Mouse (Mus musculus): ENCODE results near the gene Tst.

The Tst gene

DNA sequence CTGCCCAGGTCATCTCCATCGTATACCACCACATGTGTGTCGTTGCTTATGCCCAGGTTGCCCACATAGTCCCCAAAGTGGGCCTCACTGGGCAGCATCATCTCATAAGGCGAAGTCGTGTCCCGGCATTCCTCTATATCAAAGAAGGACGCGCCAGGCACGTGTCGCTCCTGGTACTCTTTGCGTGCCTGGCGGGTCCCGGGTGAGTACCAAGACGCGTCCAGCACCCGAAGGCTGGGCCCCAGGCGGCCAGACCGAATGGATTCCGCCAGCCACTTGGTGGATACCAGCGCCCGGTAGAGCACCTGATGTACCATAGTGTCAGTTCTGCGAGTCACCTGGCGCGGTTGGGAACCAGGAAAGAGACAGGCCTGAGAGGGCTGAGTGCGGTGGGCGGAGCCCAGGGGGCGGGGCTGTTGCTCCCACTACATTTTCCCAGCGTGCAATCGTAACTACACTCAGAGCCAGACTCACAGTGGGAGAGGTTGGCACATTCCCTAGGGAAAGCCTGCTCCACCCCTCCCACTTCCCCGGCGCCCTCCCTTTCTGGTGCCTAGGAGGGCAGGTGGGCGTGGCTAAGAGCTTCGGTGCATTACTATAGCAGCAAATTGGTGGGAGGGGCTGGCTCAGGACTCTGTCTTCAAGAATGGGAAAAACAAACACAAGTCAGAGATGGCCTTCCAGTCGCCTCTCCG lies at the start of gene Tst:
Gene Tst (minus strand): TSS at position 391 of the 695 bp plus-strand sequence.
- DNase-seq (ENCODE audit: low spot score in 2 of 2): peak; percentile 69 to 76

DNA sequence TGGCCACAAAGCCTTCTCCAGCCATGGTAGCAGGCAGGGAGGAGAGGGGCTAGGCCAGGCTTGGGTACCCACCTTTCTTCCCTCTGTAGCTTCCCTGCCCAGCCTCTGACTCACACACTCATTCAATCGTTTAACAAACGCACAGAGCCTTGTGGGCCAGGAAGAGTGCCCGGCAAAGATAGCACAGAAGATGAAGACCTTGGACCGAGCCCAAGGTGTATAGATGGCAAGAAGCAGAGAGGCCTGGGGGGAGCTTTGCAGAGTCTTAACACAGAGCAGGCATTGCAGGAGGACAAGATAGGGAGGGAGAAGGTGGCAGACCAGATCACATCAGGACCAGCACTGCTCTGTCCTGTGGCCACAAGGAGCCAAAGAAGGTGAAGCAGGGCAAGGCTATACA lies 49.5 kb upstream of the Tst start:
- no peak for DNase-seq (ENCODE audit: low spot score in 2 of 2)

DNA sequence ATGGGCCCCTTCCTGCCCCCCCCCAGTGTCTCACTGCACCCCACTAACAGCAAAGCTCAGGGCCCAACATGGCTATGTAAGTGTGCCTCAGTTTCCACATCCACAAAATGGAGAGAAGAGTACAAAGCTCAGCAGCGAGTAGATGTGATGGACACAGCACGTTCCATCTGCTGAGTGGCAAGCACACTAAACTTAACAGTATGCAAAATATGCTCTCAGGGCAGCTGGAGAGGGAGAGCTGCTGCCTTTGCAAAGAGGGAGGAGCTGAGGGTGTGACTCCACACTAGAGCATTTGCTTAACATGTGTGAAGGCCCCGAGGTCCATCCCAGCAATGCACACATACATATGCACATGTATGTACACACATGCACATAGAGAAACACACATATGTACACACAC lies 47.2 kb upstream of the Tst start:
- DNase-seq (ENCODE audit: low spot score in 2 of 2): no peak

DNA sequence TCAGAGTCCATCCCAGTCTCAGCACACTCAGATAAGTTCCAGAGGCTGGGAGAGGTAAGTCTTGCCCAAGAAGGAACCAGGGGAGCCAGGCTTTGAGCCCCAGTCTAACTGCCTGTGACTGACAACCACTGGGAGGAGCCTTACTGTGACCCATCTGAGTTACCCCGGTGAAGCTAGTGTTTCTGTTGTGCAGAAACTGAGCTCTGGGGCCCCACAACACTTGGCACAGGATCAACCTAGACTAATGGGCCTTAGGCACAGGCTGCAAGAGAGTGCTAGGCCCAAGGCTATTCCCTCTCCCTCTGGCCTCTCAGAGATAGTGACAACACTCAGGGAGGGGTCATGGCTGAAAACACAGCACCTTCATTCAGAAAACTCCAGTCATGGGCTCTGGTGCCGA lies 45.5 kb upstream of the Tst start:
- DNase-seq (ENCODE audit: low spot score in 2 of 2): no peak

DNA sequence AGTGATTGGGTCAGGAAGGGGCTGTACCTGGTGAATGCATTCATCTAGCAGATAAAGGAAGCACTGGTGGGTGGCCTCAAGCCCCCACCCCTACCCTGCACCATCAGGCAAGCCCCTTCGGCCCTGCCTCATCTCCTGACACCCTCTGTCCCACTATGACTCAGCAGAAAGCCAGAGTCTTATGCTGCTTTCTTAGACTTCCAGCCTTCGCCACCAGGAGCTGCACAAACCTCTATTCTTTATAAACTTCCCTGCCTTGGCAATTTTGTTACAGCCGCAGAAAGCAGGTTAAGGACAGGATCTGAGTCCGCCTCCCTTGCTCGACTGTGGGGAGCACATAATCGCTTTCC lies 44.7 kb upstream of the Tst start:
- DNase-seq (ENCODE audit: low spot score in 2 of 2): no peak

- DNase-seq (ENCODE audit: low spot score in 2 of 2): peak; percentile 58 to 60
These were observed 44.1 kb upstream of the Tst start for GRCm38 (mm10) chr15:78449694-78450418.

DNA sequence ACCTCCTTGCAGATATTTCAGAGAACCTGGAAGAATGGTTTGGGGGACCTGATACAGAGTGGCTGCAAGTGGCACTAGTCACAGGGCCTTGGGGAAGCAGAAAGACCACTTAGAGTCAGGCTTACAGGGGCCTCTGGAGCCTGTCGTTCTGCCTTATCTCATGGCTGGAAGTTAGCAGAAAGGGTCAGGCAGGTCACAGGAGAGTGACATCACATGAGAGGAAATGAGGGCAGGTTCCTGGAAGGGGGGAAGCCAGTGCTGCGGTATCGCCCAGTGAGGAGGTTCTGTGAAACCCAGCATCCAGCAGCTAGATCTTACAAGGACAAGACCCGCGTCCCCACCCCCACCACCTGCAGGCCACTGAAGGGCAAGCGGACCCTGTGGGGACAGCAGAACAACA lies 43.4 kb upstream of the Tst start:
- no peak for DNase-seq (ENCODE audit: low spot score in 2 of 2)

- DNase-seq (ENCODE audit: low spot score in 2 of 2): peak; percentile 78 to 85
These were observed 42.2 kb upstream of the Tst start for GRCm38 (mm10) chr15:78447746-78448535.

DNA sequence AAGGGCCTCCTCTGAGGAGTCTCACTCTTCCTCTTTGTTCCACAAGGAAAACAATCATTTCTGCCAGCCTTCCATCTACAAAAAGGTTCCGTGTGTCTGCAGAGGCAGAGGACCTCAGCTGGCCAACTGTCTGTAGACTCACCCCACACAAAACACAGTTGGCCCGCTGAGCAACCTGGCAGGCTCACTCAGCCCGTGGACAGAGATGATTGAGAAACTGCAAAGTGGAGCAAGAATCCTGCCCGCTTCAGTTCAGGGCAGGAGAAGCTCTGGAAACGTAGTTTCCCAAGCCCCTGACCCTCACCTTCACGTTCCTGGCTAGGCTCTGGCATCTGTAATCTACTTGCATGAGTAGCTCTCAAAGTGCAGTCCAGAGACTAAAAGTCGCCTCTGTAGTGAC lies 41.4 kb upstream of the Tst start:
- DNase-seq (ENCODE audit: low spot score in 2 of 2): no peak

DNA sequence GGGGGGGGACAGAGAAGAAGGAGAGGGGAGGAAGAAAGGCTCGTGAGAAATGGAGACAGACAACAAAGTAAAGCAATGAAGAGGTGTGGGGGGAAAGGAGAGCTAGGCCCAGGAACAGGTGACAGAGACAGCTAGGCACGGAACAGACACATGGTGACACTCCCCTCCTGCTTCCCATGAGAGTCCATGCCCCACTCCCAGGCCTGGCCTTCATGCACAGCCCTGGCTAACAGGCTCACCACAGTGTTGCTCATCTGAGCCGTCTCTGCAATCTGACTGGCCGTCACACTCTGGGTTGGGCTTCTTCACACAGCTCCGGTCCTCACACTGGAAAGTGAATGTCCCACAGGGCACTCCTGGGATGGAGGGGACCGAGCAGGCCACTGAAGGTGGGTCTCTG lies 38.1 kb upstream of the Tst start:
- DNase-seq (ENCODE audit: low spot score in 2 of 2): no peak

GRCm38 (mm10) chr15:78442231-78442630 lies 36.5 kb upstream of the Tst start:
- DNase-seq (ENCODE audit: low spot score in 2 of 2): no peak

GRCm38 (mm10) chr15:78438973-78439372 lies 33.3 kb upstream of the Tst start:
- no peak for DNase-seq (ENCODE audit: low spot score in 2 of 2)

GRCm38 (mm10) chr15:78438505-78438904 lies 32.8 kb upstream of the Tst start:
- DNase-seq (ENCODE audit: low spot score in 2 of 2): no peak

DNA sequence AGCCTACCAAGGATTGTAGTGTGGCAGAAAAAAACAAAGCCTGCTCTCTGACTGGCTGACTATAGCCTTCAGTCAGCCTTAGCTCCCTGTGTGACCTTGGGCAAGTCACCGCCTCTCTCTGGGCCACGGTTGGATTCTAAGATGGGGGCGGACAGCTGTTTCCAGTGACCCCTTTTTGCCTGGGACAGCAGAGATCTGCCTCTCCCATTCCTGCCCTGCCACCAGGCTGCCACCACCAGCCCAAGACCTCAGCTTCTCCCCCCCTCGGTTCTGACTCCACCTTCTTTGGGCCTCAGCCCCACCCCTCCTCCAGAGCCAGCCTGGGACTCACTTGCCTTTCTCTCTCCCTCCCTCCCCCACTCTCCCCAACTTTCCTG lies 32.3 kb upstream of the Tst start:
- DNase-seq (ENCODE audit: low spot score in 2 of 2): no peak

- no peak for DNase-seq (ENCODE audit: low spot score in 2 of 2)
These were observed 31.7 kb upstream of the Tst start for GRCm38 (mm10) chr15:78437237-78438017.

DNA sequence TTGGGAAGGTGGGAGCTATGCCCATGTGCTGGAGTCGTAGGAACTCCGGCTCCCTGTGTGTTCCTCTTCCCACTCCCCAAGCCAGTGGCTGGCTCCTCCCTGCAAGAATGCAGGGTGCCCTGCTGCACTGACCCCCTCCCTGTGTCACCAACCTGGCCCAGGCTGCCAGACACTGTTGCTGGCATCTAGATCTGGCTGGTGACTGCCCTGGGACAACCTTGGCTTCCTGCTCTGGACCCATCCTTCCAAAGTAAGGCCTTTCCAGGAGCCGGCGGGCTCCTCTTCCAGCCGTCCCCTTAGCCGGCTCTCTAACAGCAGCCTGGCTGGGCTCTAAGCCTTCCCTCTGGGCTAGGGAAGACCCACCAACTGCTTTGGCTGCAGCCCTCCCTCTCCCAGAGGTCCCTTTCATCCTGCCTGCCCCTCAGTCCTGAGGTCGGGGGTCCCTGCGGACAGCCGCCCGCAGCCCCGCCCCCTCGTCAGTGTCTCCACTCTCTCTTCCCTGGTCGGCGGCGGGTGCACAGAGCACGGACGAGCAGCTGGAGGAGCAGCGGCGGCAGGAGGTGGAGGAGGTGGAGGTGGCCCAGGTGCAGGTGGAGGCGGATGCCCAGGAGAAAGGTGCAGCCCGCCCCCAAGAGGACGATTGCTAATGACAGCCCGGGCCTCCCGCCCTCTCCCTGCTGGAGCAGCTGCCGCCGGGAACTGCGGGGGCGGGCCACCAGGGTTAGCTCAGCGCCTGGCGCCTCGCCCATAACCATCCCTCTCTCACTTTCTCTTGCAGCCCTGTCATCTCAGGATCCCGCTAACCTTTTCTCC lies 30.9 kb upstream of the Tst start:
- peak in 1 of 2 experiments; percentile 35 for DNase-seq (ENCODE audit: low spot score in 2 of 2)

DNA sequence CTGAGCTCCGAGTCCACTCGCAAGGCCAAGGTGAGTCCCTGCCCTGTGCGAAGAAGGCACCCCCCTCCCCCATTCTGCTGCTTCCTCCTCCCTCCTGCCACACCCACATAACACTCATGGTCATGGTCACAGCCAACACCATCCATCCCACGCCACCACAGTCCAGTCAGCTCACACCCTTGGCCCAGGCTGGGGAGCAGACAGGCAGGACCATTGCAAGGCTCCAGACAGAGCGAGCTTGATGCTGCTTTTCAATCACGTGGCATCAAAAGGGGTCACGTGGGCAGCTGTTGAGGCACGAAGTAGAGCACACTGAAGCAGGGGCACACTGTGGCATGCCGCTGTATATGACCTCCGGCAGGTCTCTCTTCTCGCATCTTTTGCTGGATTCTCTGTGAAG lies 30.0 kb upstream of the Tst start:
- DNase-seq (ENCODE audit: low spot score in 2 of 2): no peak

DNA sequence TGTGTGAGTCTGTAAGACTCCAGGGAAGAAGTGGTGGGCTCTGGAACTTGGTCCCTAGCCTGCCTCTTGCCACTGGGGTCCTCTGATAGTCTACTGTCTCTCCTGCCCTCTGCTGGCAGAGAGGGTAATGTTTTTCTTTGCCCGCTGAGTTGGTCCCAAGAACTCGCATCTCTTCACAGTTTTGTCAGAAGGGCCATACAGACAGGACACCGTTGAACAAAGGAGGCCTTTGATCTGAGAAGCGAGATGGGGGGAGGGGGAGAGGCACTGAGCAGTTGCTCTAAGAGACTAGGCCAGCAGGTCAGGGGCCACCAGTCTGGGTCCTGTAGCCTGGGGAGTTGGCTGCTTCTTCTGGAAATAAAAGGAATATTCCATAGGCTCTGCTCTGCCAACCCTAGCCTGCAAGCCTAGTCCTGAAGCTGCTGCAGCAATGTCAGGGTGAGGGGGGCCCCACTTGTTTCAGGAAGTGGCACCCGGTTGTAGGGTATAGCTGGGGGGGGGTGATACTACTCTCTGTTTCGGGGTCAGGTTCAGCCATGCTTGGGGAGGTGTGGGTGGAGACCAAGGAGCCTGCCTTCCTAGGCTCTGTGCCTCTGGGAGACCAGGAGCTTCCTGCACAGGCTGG lies 29.3 kb upstream of the Tst start:
- no peak for DNase-seq (ENCODE audit: low spot score in 2 of 2)

DNA sequence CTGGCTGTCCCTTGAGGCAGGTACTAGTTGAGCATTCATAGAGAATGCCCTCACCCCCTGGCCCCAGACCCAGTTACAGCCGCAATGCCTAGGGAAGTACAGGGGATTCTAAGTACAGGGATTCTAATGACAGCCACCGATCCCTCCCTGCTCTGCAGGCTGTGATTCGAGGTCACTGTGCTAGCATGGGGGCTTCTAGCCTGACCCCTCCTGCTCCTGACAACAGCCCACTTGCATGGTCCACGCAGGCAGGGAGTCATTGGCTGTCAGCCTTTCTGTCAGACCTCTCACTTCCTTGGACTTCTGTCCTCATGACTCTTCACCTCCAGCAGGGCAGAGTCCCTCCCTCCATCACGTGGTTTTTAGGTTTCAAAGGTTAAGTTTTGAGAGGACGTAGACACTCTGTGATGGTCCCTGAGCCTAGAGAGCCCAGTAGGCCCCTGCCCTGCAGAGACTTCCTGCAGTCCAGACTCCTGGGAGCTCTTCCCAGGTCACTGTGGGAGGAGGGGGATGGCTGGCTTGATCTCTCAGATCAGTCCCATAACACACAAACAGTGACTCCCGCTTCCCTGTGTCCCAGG lies 25.9 kb upstream of the Tst start:
- no peak for DNase-seq (ENCODE audit: low spot score in 2 of 2)

DNA sequence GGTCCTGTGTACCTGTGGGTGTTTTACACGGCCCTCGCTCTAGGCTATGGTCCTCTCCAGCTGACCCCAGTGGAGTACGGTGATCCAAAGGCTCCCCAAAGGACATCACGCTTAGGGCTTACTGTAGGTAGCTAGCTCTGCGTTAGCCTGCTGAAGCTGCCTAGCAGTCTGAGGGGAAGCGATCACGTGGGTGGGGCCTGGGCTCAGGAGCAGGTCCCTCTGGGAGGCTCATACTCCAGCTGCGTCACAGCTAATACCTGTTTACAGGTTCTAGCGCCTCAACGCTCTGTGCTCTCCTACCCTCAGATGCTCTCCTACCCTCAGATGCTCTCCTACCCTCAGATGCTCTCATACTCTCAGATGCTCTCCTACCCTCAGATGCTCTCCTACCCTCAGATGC lies 25.2 kb upstream of the Tst start:
- DNase-seq (ENCODE audit: low spot score in 2 of 2): no peak
